Mouse (Mus musculus) erythroblast, embryonic 14.5 days (primary cell): ENCODE measurements around the gene Vat1l. TPM values are rescaled to one million over a fixed set of nuclear protein-coding genes. Genes with fewer than 3 reads are reported as not detected.

Source experiments
- H3K27me3 ChIP-seq: 2 replicates; pipeline ENCODE4 v1.6.1; 2012; ENCODE audit warnings: inconsistent platforms; ENCODE audit not compliant: control insufficient read depth
- H3K36me3 ChIP-seq: 2 replicates; pipeline ENCODE4 v1.6.1; 2012; ENCODE audit warnings: mild to moderate bottlenecking, inconsistent platforms; ENCODE audit not compliant: control insufficient read depth
- H3K4me1 ChIP-seq: 2 replicates; pipeline ENCODE4 v1.6.1; 2012; ENCODE audit warnings: inconsistent platforms; ENCODE audit not compliant: control insufficient read depth
- H3K4me3 ChIP-seq: replicated peaks from 2 replicates; pipeline ENCODE3; 2012; ENCODE audit warnings: moderate library complexity, mild to moderate bottlenecking, inconsistent platforms
- H3K9me3 ChIP-seq: 2 replicates; pipeline ENCODE4 v1.6.1; 2012; ENCODE audit warnings: low read length, inconsistent platforms, mixed read lengths; ENCODE audit not compliant: control insufficient read depth
- GATA1 ChIP-seq: IDR thresholded peaks from 2 replicates; pipeline ENCODE4 v1.6.1; 2012; ENCODE audit warnings: low read length, inconsistent platforms, mixed read lengths
- TAL1 ChIP-seq: IDR thresholded peaks from 3 replicates; pipeline ENCODE4 v1.6.1; 2012; ENCODE audit warnings: low read length, inconsistent platforms, mixed read lengths
- polyA plus RNA-seq: library from polyadenylated mRNA; stranded (reverse); fragments of >175 nt; gene quantifications from 2 replicates; pipeline ENCODE4 v1.2.3, GENCODE M21; 2012

Gene Vat1l
- polyA plus RNA-seq, 1 experiment = not detected

DNA sequence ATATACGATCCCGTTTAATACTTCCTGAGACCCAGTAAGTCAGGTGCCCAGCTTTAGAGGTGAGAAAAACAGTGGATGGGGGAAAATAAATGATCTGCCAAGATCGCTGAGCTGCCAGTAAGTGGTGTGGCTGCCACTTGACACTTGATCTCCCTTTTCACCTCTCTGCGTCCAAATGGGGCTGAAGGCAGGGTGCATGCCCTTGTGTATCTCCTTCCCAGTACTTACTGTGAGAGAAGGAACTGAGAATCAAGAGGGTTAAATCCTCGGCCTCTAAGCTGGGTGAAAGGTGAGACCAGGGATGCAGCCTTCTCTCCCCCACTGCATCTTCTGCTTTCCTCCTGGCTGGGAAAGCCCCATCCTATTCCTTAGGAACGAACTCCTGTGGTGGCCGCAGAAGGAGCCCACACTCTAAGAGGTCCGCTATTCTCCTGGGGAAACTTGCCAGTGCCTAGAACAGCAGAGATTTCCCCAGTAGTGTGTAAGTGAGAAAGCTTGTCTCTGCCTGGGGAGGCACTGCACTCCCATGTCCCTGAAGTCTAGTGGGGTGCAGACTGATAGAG is 1.1 kb downstream of the Vat1l start:
- Histone ChIP-seq H3K9me3 (peaks cover 8% of the 10 kb centered on the region), H3K27me3 (peaks cover 31% of the 10 kb centered on the region), H3K4me3 (no peak overlapping the region), H3K4me1 (no peaks in the 10 kb centered on the region), H3K36me3 (no peaks in the 10 kb centered on the region)
- no peak for TF ChIP-seq GATA1
- no peak for TF ChIP-seq TAL1

DNA sequence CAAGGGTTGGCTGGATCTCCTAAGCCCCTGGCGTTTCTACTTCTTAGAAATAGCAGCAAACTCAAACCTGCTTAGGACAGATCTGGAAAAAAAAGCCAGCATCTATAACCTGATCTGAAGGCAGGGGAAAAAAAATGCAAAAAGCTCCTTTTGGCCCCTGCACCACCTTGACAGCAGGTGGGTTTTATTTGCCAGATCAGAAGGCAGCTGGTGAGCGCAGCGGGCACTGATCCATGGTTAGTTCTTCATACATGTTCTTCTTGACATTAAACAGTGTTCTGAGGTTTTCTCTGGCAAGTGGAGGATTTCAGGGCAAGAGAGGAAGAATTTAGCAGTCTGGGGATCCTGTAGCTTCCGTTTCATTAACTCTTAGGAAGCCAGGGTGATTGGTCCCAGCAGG is 1.6 kb downstream of the Vat1l start:
- TF ChIP-seq TAL1 (no peak), GATA1 (no peak)
- Histone ChIP-seq H3K4me1 (no peaks in the 10 kb centered on the region), H3K9me3 (peaks cover 11% of the 10 kb centered on the region)

DNA sequence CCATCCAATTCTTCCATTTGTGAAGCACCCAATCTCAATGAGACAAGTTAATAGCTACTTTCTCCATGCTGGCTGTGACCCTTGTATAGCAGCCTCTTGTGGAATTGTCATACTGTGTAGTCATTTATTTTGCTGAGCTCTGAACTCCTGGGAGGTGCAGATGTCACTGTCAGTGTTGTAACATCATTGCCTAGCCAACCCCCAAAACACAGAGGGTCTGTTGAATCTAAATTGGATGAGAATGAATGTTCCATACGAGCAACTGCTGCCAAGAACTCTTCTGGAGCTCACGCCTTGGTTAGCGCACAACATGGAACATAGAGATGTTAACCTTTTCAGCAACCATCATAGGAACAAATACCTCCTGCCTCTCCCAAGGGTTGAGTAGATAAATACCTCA is 15.4 kb downstream of the Vat1l start:
- no peaks in the 10 kb centered on the region for H3K36me3 ChIP-seq
- H3K4me3 ChIP-seq = no peak overlapping the region
- no peaks in the 10 kb centered on the region; the same call in 1 of the 2 replicates for H3K9me3 ChIP-seq
- TF ChIP-seq GATA1 (no peak), TAL1 (no peak)
- H3K4me1 ChIP-seq = no peaks in the 10 kb centered on the region
- H3K27me3 ChIP-seq = no peaks in the 10 kb centered on the region

More for the DNA sequence above, 1.6 kb downstream of the Vat1l start:
- Histone ChIP-seq H3K27me3 (peaks cover 31% of the 10 kb centered on the region), H3K36me3 (no peaks in the 10 kb centered on the region), H3K4me3 (no peak overlapping the region)

DNA sequence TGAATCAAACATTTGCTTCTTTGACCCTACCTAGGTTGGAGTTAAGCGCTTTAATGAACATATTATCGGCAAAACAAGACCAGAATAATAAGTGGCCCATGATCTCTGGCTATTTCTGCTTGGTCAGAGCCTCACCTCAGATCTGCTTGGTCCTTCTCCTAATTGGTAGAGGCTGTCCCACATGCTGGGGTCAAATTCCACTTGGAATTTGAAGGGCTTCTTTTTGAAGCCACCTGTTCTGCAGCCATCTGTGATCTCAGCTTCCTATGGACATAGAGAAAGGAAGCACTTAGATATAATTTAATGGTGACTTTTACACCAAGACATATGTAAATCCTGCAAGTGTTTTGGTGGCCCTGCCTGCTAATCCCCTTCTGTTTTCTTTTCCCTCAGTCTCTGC is 16.6 kb downstream of the Vat1l start:
- no peaks in the 10 kb centered on the region for H3K27me3 ChIP-seq
- no peak overlapping the region for H3K4me3 ChIP-seq
- H3K4me1 ChIP-seq = no peaks in the 10 kb centered on the region
- H3K36me3 ChIP-seq = no peaks in the 10 kb centered on the region
- H3K9me3 ChIP-seq = no peaks in the 10 kb centered on the region; the same call in 1 of the 2 replicates
- TF ChIP-seq GATA1 (no peak), TAL1 (no peak)

DNA sequence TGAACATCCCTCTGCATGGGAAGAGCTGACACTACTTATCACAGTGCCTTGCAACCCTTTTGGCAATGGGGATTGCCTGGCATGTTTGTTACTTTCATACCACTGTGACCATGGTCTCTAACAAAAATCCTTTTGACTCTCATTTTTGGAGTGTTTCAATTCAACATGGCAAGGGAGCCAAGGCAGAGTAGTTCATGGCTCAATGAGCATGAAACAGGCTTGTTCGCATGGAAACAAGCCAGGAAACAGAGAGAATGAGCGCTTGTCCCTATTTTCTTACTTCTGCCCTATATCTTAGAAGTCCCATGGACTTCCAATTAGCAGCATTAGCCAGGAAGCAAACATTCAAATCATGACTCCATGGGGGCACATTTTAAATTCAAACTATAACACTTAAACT is 18.6 kb downstream of the Vat1l start:
- H3K9me3 ChIP-seq = no peaks in the 10 kb centered on the region; the same call in 1 of the 2 replicates

DNA sequence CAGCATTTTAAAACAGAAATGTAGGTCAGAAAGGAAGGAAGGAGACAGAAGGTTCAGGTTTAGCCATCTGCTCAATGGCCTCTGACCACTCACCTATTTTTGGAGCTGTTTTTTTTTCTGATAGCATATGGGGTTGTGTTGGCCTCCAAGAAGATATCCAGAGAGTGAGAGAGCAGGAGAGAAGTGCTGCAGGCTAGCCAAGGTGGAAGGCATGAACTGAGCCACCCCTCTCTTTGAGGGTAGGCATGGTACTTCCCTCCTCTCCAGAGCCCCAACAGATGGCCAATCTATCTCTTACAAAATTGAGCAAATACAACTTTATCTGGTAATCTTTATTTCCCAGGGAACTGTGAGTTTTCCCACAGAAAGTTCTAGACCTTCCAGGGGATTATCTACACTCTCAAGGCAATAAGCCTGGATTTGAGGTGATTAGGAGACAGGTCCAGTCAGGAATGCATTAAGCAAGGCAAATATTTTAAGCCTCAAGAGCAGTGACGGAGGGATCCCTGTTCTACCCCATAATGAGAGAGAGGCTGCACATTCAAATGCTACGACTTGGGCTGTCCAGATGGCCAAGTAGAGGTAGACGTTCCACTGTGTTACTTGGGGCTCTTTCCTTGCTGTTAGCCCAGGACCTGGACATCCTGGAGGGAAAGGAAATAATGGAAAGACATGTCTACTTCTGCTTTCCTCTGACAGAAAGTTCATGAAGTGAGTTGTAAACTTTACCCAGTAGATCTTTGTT is 46.1 kb downstream of the Vat1l start:
- H3K4me1 ChIP-seq = no peaks in the 10 kb centered on the region
- no peaks in the 10 kb centered on the region for H3K36me3 ChIP-seq
- H3K4me3 ChIP-seq = no peak overlapping the region
- no peaks in the 10 kb centered on the region for H3K27me3 ChIP-seq
- TF ChIP-seq TAL1 (no peak), GATA1 (no peak)
- no peaks in the 10 kb centered on the region for H3K9me3 ChIP-seq

More for the DNA sequence above, 18.6 kb downstream of the Vat1l start:
- Histone ChIP-seq H3K4me3 (no peak overlapping the region), H3K36me3 (no peaks in the 10 kb centered on the region), H3K27me3 (no peaks in the 10 kb centered on the region), H3K4me1 (no peaks in the 10 kb centered on the region)
- TF ChIP-seq TAL1 = no peak
- TF ChIP-seq GATA1 = no peak

DNA sequence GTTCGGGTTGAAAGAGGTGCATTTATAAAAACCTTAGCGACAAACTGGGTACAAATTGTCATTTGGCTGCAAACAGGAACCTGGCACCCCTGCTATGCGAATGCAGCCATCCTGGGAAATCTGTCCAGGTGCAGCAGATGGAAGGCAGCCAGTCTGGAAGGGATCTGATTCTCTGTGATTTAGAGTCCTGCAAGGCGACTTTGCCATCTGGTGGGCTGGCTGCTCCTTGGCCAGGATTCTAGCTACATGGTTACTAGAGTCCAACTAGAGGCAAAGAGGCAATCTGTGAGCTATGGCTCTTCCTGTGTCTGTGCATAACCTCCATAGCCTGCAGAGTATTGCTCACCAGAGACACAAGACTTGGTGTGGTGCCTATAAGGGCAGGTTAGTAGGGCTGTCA is 53.3 kb downstream of the Vat1l start:
- Histone ChIP-seq H3K27me3 (no peaks in the 10 kb centered on the region), H3K9me3 (peaks cover 2% of the 10 kb centered on the region; the same call in 1 of the 2 replicates), H3K4me1 (no peaks in the 10 kb centered on the region), H3K36me3 (no peaks in the 10 kb centered on the region), H3K4me3 (no peak overlapping the region)
- TF ChIP-seq GATA1 = no peak
- no peak for TF ChIP-seq TAL1

DNA sequence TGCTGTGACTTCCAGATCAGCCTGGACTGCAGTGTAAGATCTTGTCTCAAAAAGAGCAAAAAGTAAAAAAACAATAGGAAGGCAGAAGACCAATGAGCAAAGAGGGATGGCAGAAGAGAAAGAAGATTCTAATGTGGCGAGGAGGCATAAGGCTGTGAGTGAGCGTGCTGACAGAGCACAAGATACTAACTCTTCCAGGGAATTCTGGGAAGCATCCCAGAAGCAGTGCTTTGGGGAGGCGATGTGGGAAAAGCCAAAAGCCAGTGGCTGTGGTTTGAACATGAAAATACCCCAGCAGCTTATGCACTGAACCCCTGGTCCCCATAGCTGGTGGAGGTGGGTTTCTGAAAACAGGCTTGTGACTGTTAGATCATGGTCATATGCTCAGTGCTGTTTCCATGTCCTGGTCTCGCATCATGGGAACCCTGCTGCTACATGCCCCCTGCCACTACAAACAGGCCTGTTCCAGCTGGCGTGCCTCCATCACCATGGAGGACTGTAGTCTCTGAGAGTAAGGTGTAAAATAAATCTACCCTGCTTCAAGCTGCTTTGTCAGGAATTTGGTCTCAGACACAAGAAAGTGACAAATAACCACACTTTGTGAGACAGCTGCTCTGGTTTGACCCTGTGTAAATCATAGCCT is 54.4 kb downstream of the Vat1l start:
- no peaks in the 10 kb centered on the region for H3K36me3 ChIP-seq
- no peaks in the 10 kb centered on the region for H3K27me3 ChIP-seq
- H3K9me3 ChIP-seq = peaks cover 2% of the 10 kb centered on the region; the same call in 1 of the 2 replicates
- TF ChIP-seq GATA1 = no peak
- no peak for TF ChIP-seq TAL1
- no peaks in the 10 kb centered on the region for H3K4me1 ChIP-seq
- H3K4me3 ChIP-seq = no peak overlapping the region

DNA sequence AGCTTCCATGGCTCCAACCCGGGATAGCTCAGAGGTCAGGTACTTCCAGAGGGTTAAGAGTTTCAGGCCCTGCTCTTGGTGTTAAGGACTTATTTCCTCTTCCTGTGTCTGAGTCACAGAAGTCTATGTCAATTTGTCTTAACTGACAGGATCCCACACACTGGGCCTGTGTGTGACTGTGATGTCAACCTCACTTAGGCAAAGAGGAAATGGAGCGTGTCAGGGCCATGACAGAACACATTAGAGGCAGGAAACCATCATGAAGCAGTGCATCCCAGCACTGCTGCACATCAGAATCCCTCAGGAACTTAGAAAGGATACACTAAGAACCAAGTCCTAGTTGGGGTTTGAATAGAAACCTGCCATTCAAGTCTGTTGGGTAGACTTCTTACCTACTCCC is 56.9 kb downstream of the Vat1l start:
- Histone ChIP-seq H3K4me1 (no peaks in the 10 kb centered on the region), H3K27me3 (no peaks in the 10 kb centered on the region), H3K36me3 (no peaks in the 10 kb centered on the region), H3K9me3 (peaks cover 2% of the 10 kb centered on the region; the same call in 1 of the 2 replicates), H3K4me3 (no peak overlapping the region)
- TF ChIP-seq GATA1 (no peak), TAL1 (no peak)

DNA sequence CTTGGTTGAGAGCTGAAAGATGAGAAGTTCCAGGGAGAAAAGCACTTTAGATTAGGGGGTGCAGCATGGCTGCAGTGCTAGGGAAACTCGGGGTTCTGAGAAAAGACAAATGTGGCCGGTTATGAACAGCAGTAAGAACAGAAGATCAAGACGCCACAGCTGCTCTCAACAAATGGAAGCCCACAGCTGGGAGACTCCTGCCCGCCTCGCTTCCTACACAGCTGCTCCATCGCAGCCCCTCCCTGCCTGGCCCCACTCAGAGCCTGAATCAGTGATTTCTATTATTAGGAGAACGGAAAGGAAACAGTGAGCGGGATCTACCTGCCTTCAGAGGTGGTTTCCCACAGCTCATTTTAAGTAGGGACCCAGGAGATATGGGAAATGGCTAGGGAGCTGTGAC is 69.1 kb downstream of the Vat1l start:
- no peak overlapping the region for H3K4me3 ChIP-seq
- no peaks in the 10 kb centered on the region for H3K27me3 ChIP-seq
- H3K9me3 ChIP-seq = no peaks in the 10 kb centered on the region; the same call in 1 of the 2 replicates
- H3K4me1 ChIP-seq = no peaks in the 10 kb centered on the region
- no peaks in the 10 kb centered on the region for H3K36me3 ChIP-seq
- TF ChIP-seq TAL1 = no peak
- TF ChIP-seq GATA1 = no peak
